Mouse (Mus musculus): Measurements from ENCODE around the gene Tent4b. TPM values are rescaled to one million over a fixed set of nuclear protein-coding genes. Genes with fewer than 3 reads are reported as not detected.

Gene Tent4b
- polyA plus RNA-seq, 1 experiment from 2014 or later, result 11.0 TPM

GRCm38 (mm10) chr8:88283243-88284115, 84.5 kb downstream of the Tent4b start:
- H3K4me1 ChIP-seq (replicated peaks), result no peaks in the 10 kb centered on the region
- 85% methylated on average over 13 of the region's 13 CpGs for WGBS
- H3K27me3 ChIP-seq, result no peaks in the 10 kb centered on the region
- H3K4me3 ChIP-seq, result no peak overlapping the region
- no peak overlapping the region for H3K27ac ChIP-seq (replicated peaks)
- no peak overlapping the region for H3K4me2 ChIP-seq
- H3K36me3 ChIP-seq, result no peaks in the 10 kb centered on the region
- no peak overlapping the region for H3K9ac ChIP-seq
- H3K9me3 ChIP-seq, result no peaks in the 10 kb centered on the region
- ATAC-seq (ENCODE audit: low FRiP score, low read depth), result no peak

- ATAC-seq (ENCODE audit: low FRiP score, low read depth), result no peak
- no peaks in the 10 kb centered on the region for H3K36me3 ChIP-seq
- 69% methylated on average over 7 of the region's 7 CpGs for WGBS
- no peaks in the 10 kb centered on the region for H3K9me3 ChIP-seq
- no peaks in the 10 kb centered on the region for H3K4me1 ChIP-seq (replicated peaks)
- H3K27me3 ChIP-seq, result no peaks in the 10 kb centered on the region
- H3K27ac ChIP-seq (replicated peaks), result no peak overlapping the region
- no peak overlapping the region for H3K4me3 ChIP-seq
- H3K9ac ChIP-seq, result no peak overlapping the region
- H3K4me2 ChIP-seq, result no peak overlapping the region
Measured at GRCm38 (mm10) chr8:88284738-88285137, 85.7 kb downstream of the Tent4b start.

GRCm38 (mm10) chr8:88285469-88286356, 86.7 kb downstream of the Tent4b start:
- no peaks in the 10 kb centered on the region for H3K36me3 ChIP-seq
- no peak overlapping the region for H3K9ac ChIP-seq
- H3K4me1 ChIP-seq (replicated peaks), result no peaks in the 10 kb centered on the region
- 87% methylated on average over 8 of the region's 8 CpGs for WGBS
- H3K4me3 ChIP-seq, result no peak overlapping the region
- no peak overlapping the region for H3K4me2 ChIP-seq
- no peak for ATAC-seq (ENCODE audit: low FRiP score, low read depth)
- H3K27ac ChIP-seq (replicated peaks), result no peak overlapping the region
- no peaks in the 10 kb centered on the region for H3K9me3 ChIP-seq
- H3K27me3 ChIP-seq, result no peaks in the 10 kb centered on the region

GRCm38 (mm10) chr8:88286421-88286960, 87.5 kb downstream of the Tent4b start:
- H3K4me3 ChIP-seq, result no peak overlapping the region
- no peaks in the 10 kb centered on the region for H3K36me3 ChIP-seq
- H3K27ac ChIP-seq (replicated peaks), result no peak overlapping the region
- H3K4me2 ChIP-seq, result no peak overlapping the region
- WGBS, result 86% methylated on average over 14 of the region's 14 CpGs
- H3K4me1 ChIP-seq (replicated peaks), result no peaks in the 10 kb centered on the region
- no peaks in the 10 kb centered on the region for H3K9me3 ChIP-seq
- H3K27me3 ChIP-seq, result no peaks in the 10 kb centered on the region
- H3K9ac ChIP-seq, result no peak overlapping the region
- no peak for ATAC-seq (ENCODE audit: low FRiP score, low read depth)

GRCm38 (mm10) chr8:88288622-88289242, 89.7 kb downstream of the Tent4b start:
- Histone ChIP-seq H3K9ac (no peak overlapping the region), H3K4me1 (replicated peaks) (no peaks in the 10 kb centered on the region), H3K4me2 (no peak overlapping the region), H3K9me3 (no peaks in the 10 kb centered on the region), H3K27me3 (no peaks in the 10 kb centered on the region), H3K36me3 (no peaks in the 10 kb centered on the region), H3K4me3 (no peak overlapping the region), H3K27ac (replicated peaks) (no peak overlapping the region)
- 69% methylated on average over 12 of the region's 12 CpGs for WGBS
- no peak for ATAC-seq (ENCODE audit: low FRiP score, low read depth)

- Histone ChIP-seq H3K9me3 (no peaks in the 10 kb centered on the region), H3K27me3 (no peaks in the 10 kb centered on the region), H3K4me2 (no peak overlapping the region), H3K36me3 (no peaks in the 10 kb centered on the region), H3K27ac (replicated peaks) (no peak overlapping the region), H3K4me3 (no peak overlapping the region), H3K9ac (no peak overlapping the region), H3K4me1 (replicated peaks) (no peaks in the 10 kb centered on the region)
- 68% methylated on average over 1 of the region's 1 CpGs for WGBS
- no peak for ATAC-seq (ENCODE audit: low FRiP score, low read depth)
Measured at GRCm38 (mm10) chr8:88289901-88290300, 90.9 kb downstream of the Tent4b start.

GRCm38 (mm10) chr8:88290326-88291304, 91.6 kb downstream of the Tent4b start:
- H3K27ac ChIP-seq (replicated peaks), result no peak overlapping the region
- no peaks in the 10 kb centered on the region for H3K36me3 ChIP-seq
- 83% methylated on average over 13 of the region's 13 CpGs for WGBS
- H3K27me3 ChIP-seq, result no peaks in the 10 kb centered on the region
- H3K4me2 ChIP-seq, result no peak overlapping the region
- ATAC-seq (ENCODE audit: low FRiP score, low read depth), result no peak
- H3K4me3 ChIP-seq, result no peak overlapping the region
- no peak overlapping the region for H3K9ac ChIP-seq
- H3K4me1 ChIP-seq (replicated peaks), result no peaks in the 10 kb centered on the region
- H3K9me3 ChIP-seq, result no peaks in the 10 kb centered on the region

- ATAC-seq (ENCODE audit: low FRiP score, low read depth), result no peak
- Histone ChIP-seq H3K9ac (no peak overlapping the region), H3K9me3 (no peaks in the 10 kb centered on the region), H3K4me1 (replicated peaks) (no peaks in the 10 kb centered on the region), H3K27me3 (no peaks in the 10 kb centered on the region), H3K4me3 (no peak overlapping the region), H3K36me3 (no peaks in the 10 kb centered on the region), H3K27ac (replicated peaks) (no peak overlapping the region), H3K4me2 (no peak overlapping the region)
- 88% methylated on average over 11 of the region's 11 CpGs for whole genome bisulfite sequencing
Measured at GRCm38 (mm10) chr8:88291305-88291690, 92.3 kb downstream of the Tent4b start.

- Histone ChIP-seq H3K4me2 (no peak overlapping the region), H3K27ac (replicated peaks) (no peak overlapping the region), H3K4me3 (no peak overlapping the region), H3K9me3 (no peaks in the 10 kb centered on the region), H3K36me3 (no peaks in the 10 kb centered on the region), H3K4me1 (replicated peaks) (no peaks in the 10 kb centered on the region), H3K27me3 (no peaks in the 10 kb centered on the region), H3K9ac (no peak overlapping the region)
- WGBS, result 78% methylated on average over 3 of the region's 3 CpGs
- no peak for ATAC-seq (ENCODE audit: low FRiP score, low read depth)
Measured at GRCm38 (mm10) chr8:88292926-88293325, 93.9 kb downstream of the Tent4b start.

- ATAC-seq (ENCODE audit: low FRiP score, low read depth), result no peak
- 95% methylated on average over 9 of the region's 9 CpGs for WGBS
- Histone ChIP-seq H3K9me3 (no peaks in the 10 kb centered on the region), H3K27me3 (no peaks in the 10 kb centered on the region), H3K4me2 (no peak overlapping the region), H3K4me3 (no peak overlapping the region), H3K27ac (replicated peaks) (no peak overlapping the region), H3K36me3 (no peaks in the 10 kb centered on the region), H3K4me1 (replicated peaks) (no peaks in the 10 kb centered on the region), H3K9ac (no peak overlapping the region)
Measured at GRCm38 (mm10) chr8:88293590-88294356, 94.8 kb downstream of the Tent4b start.

All from hindbrain, embryonic 15.5 days (tissue).